Mouse (Mus musculus) 3T3-L1 (cell line): ENCODE measurements around the gene Il15ra.

Experiments
- DNase-seq: peaks from one replicate; pipeline ENCODE4 v3.0.0-alpha.2; 2015; ENCODE audit warnings: low read depth, low spot score

Il15ra gene

DNA sequence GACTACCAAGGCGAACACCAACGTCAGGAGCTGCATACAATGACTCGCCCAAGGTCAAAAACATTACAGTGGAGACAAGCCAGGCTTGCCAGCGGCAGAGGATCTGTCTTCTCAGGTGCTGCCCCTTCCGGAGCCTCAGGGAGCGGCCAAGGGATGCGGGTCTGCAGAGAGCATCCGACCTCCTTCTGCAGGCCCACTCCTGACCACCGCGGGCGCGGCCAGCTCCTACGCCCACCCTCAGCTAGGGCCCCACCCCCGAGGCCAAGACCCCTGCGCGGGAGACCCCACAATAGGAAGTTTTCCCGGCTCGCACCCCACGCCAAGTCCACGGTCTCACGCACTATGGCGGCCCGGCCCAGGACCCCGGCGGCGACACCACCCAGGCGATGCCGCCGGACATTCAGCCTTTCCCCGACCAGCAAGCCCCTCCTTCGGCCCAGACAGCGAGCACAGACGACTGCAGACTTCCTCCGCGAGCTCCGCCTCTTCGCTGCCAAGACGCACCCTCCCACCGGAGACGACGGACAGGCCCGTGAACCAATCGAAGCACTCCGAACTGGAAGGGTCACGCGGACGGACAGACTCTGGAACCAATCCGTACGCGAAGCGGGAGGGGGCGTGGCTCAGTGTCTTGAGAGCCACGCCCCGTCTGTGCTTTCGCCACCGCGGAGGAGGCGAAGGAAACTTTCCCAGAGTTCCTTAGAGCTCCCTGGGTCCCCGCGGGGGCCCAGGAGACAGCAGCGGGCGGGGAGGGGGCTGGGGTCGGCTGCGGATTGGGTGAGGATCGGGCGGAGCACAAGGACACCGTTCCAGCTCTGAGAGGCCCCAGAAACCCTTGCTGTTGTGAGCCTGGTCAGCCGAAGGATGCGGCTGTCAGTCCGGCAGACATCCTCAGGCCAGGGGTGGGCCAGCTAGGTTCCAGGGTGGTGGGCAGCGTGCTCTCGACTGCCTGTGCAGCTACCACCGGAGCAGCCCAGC lies 72.3 kb downstream of the Il15ra start, which contains the start of the genes Fbh1 and Ankrd16:
TSS of gene Fbh1 (minus strand) at position 492 of the 978 bp plus-strand sequence.
TSS of gene Ankrd16 (plus strand) at position 786 of the 978 bp plus-strand sequence.
- DNase-seq = peak; percentile 99

DNA sequence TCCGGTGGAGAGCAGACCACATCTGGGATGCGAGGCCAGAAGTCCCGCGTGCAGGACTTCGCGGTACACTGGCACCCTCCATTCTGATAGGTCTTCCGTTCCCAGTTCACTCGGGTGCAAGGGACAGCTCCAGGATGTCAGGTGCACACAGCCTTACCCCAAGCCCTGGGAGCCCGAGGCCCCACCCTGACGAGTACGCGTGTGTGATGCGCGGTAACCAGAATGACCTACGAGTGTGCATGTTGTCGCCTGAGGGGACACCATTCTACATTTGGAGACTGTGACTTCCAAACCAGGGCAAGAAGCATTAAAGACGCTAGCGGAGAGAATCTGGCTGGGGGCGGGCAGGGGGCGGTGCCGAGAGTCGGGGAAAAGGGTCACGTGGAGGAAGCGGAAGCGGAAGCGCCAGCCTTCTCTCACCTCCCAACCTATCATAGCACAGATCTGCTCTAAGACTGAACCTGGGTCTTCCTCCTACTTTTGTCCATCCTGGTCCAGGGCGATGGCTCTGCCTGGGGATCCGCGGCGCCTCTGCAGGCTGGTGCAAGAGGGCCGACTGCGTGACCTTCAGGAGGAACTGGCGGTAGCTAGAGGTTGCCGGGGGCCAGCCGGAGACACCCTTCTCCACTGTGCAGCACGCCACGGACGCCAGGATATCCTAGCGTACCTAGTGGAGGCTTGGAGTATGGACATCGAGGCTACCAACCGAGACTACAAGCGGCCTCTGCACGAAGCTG lies 73.2 kb downstream of the Il15ra start:
- peak; percentile 95 for DNase-seq
